ENCODE assay signal across 23 mouse cellular contexts in the genomic region with DNA sequence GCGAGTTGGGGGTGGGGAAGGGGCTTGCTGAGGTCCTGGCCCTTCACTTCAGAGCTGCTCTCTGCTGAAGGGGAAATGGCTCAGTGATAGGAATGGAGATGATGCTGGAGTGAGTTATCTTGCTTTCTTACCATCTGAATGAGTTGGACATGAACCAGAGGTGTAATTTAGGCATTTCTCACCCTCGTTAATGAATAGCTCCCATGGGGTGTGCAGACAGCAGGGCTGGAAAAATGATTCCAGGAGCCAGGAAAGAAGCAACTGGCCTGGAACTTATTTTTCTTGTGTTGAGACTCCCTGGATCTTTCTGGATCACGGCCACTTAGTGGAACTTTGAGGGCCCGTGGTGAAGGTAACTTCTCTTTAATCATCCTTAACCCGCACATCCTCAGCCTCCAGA.
A peak's percentile ranks its signal among the peaks of the same experiment; 100 is the strongest.
DNase-seq lines count a peak whose midpoint lies in the region; ATAC-seq lines count a peak whose summit lies in the region.
"Had no signal": no experiment of that assay in that cellular context is flagged by ENCODE, and none has a peak within 500 bp of the region (broad histone marks: within the 10 kb centered on the region; RNA-seq: fewer than 3 reads in every experiment).

No protein-coding gene starts in this region.

- peaks cover 24% of the 10 kb centered on the region for H3K4me1 ChIP-seq in hindbrain, embryonic 10.5 days (replicated peaks)
- peaks cover 6% of the 10 kb centered on the region for H3K4me1 ChIP-seq in hindbrain, embryonic 16.5 days (ENCODE audit: control insufficient read depth, insufficient read depth, low read depth, low read length)
- peaks cover 21% of the 10 kb centered on the region for H3K4me1 ChIP-seq in midbrain, embryonic 10.5 days
- H3K4me1 ChIP-seq in midbrain, embryonic 11.5 days (ENCODE audit: control insufficient read depth, insufficient read depth, low read length): peaks cover 6% of the 10 kb centered on the region; the same call in 1 of the 2 replicates

- H3K4me2 ChIP-seq in hindbrain, embryonic 16.5 days (ENCODE audit: low read length): no peak overlapping the region
- no peak overlapping the region for H3K4me2 ChIP-seq in midbrain, embryonic 11.5 days
- H3K4me2 ChIP-seq: embryonic facial prominence, embryonic 13.5 days; heart, embryonic 11.5 days had no signal

- 57% methylated on average over 5 of the region's 5 CpGs for WGBS in hindbrain, embryonic 10.5 days
- WGBS in hindbrain, embryonic 16.5 days: 47% methylated on average over 5 of the region's 5 CpGs
- 63% methylated on average over 5 of the region's 5 CpGs for WGBS in midbrain, embryonic 10.5 days
- 67% methylated on average over 5 of the region's 5 CpGs for WGBS in midbrain, embryonic 11.5 days

- H3K36me3 ChIP-seq in hindbrain, embryonic 10.5 days: no peaks in the 10 kb centered on the region
- no peaks in the 10 kb centered on the region for H3K36me3 ChIP-seq in hindbrain, embryonic 16.5 days (ENCODE audit: control insufficient read depth, insufficient read depth, low read length)
- H3K36me3 ChIP-seq in midbrain, embryonic 10.5 days: no peaks in the 10 kb centered on the region
- no peaks in the 10 kb centered on the region for H3K36me3 ChIP-seq in midbrain, embryonic 11.5 days (ENCODE audit: control insufficient read depth, insufficient read depth, low read length)
- H3K36me3 ChIP-seq: embryonic facial prominence, embryonic 13.5 days; forebrain, embryonic 10.5 days had no signal

- H3K9ac ChIP-seq in hindbrain, embryonic 16.5 days (ENCODE audit: low read depth, low read length): no peak overlapping the region
- no peak overlapping the region for H3K9ac ChIP-seq in midbrain, embryonic 11.5 days (ENCODE audit: low read length)
- H3K9ac ChIP-seq: embryonic facial prominence, embryonic 13.5 days had no signal

- peak; percentile 21 to 36 for DNase-seq in cerebellum, postnatal 10 days
- DNase-seq in cerebellum, postnatal 14 days: no peak
- no peak for DNase-seq in hindbrain, embryonic 10.5 days (ENCODE audit: low spot score)
- no peak for DNase-seq in midbrain, embryonic 10.5 days (ENCODE audit: low spot score)
- DNase-seq in midbrain, embryonic 11.5 days (ENCODE audit: low spot score, missing footprints): no peak
- DNase-seq: adrenal gland, adult 2 months; adrenal gland, postnatal 14 days; cerebellum, adult 11-12 months; cerebellum, adult 8-10 months; cerebellum, postnatal 25 days; gastrocnemius, adult 2 months; gastrocnemius, postnatal 14 days; heart, adult 11 months; kidney, adult 2 months had no signal

- peak overlapping the region; percentile 76 for H3K27ac ChIP-seq in hindbrain, embryonic 10.5 days
- no peak overlapping the region for H3K27ac ChIP-seq in hindbrain, embryonic 16.5 days (ENCODE audit: low read depth, low read length)
- H3K27ac ChIP-seq in midbrain, embryonic 10.5 days (replicated peaks): peak overlapping the region; percentile 49; the same call in 1 of the 2 replicates
- H3K27ac ChIP-seq in midbrain, embryonic 11.5 days (ENCODE audit: low read depth, low read length): no peak overlapping the region
- H3K27ac ChIP-seq: embryonic facial prominence, embryonic 13.5 days; forebrain, embryonic 10.5 days; gastrocnemius, adult 2 months had no signal

- H3K9me3 ChIP-seq in hindbrain, embryonic 10.5 days: no peaks in the 10 kb centered on the region
- no peaks in the 10 kb centered on the region for H3K9me3 ChIP-seq in hindbrain, embryonic 16.5 days (ENCODE audit: control insufficient read depth, low read length)
- H3K9me3 ChIP-seq in midbrain, embryonic 10.5 days (replicated peaks): no peaks in the 10 kb centered on the region
- no peaks in the 10 kb centered on the region for H3K9me3 ChIP-seq in midbrain, embryonic 11.5 days (ENCODE audit: control insufficient read depth, low read length)
- H3K9me3 ChIP-seq: embryonic facial prominence, embryonic 13.5 days; forebrain, embryonic 10.5 days had no signal

- ATAC-seq in hindbrain, embryonic 16.5 days: no peak
- no peak for ATAC-seq in midbrain, embryonic 11.5 days (ENCODE audit: low FRiP score)
- no peak for ATAC-seq in erythroid progenitor cell, adult 5-6 weeks (replicated peaks; ENCODE audit: low FRiP score, poor library complexity, severe bottlenecking)
- no peak for ATAC-seq in megakaryocyte-erythroid progenitor cell, adult 5-6 weeks (replicated peaks; ENCODE audit: low FRiP score, low TSS enrichment, poor library complexity, severe bottlenecking)
- ATAC-seq: forebrain, embryonic 16.5 days; intestine, postnatal 0 days had no signal

- H3K27me3 ChIP-seq in hindbrain, embryonic 10.5 days (ENCODE audit: insufficient read depth, poor library complexity, severe bottlenecking): 0 out of 2 replicates have a peak, but pooled peaks cover 6% of the 10 kb centered on the region
- H3K27me3 ChIP-seq in hindbrain, embryonic 16.5 days (replicated peaks; ENCODE audit: control insufficient read depth, insufficient read depth, low read length): no peaks in the 10 kb centered on the region
- H3K27me3 ChIP-seq in midbrain, embryonic 10.5 days (ENCODE audit: low read depth, poor library complexity, severe bottlenecking): no peaks in the 10 kb centered on the region; the same call in 1 of the 2 replicates
- no peaks in the 10 kb centered on the region for H3K27me3 ChIP-seq in midbrain, embryonic 11.5 days (ENCODE audit: control insufficient read depth, insufficient read depth, low read length)

- no peak overlapping the region for H3K4me3 ChIP-seq in hindbrain, embryonic 10.5 days
- no peak overlapping the region for H3K4me3 ChIP-seq in hindbrain, embryonic 16.5 days (ENCODE audit: low read length)
- no peak overlapping the region for H3K4me3 ChIP-seq in midbrain, embryonic 10.5 days
- H3K4me3 ChIP-seq in midbrain, embryonic 11.5 days (ENCODE audit: low read depth, low read length): no peak overlapping the region
- H3K4me3 ChIP-seq: embryonic facial prominence, embryonic 13.5 days; erythroblast, embryonic 14.5 days; forebrain, embryonic 10.5 days; gastrocnemius, adult 2 months had no signal

Comparison
In these comparisons a context has a peak if more than half of its experiments do, and no peak if none do; other contexts are left out.
1. DNase-seq: peak in cerebellum, postnatal 10 days (2 of 2); none in cerebellum, postnatal 14 days (0 of 2), hindbrain, embryonic 10.5 days (single experiment), midbrain, embryonic 10.5 days (single experiment) and midbrain, embryonic 11.5 days (single experiment).
2. H3K27ac ChIP-seq: peak in hindbrain, embryonic 10.5 days (single experiment) and midbrain, embryonic 10.5 days (single experiment); none in hindbrain, embryonic 16.5 days (single experiment) and midbrain, embryonic 11.5 days (single experiment).